Mouse (Mus musculus) midbrain, embryonic 11.5 days (tissue): ENCODE measurements around the gene Skida1. TPM values are rescaled to one million over a fixed set of nuclear protein-coding genes. Genes with fewer than 3 reads are reported as not detected.
A peak's percentile ranks its signal among the peaks of the same experiment; 100 is the strongest.

Source experiments
- ATAC-seq: fragments of 200-750 bp; cut with Nextera tagmentation; 2 replicates; pipeline ENCODE4 v1.8.0; 2017; ENCODE audit warnings: moderate TSS enrichment, moderate library complexity; ENCODE audit not compliant: low FRiP score
- DNase-seq: peaks from one replicate; pipeline ENCODE4 v3.0.0; 2015; ENCODE audit warnings: low spot score; ENCODE audit errors: missing footprints
- H3K27ac ChIP-seq: fragments of 300-500 bp; sonication (generic); 2 replicates; pipeline ENCODE4 v1.5.1; 2014; ENCODE audit warnings: low read depth, low read length
- H3K27me3 ChIP-seq: fragments of 300-500 bp; sonication (generic); 2 replicates; pipeline ENCODE4 v1.6.1; 2014; ENCODE audit warnings: mild to moderate bottlenecking, low read length, moderate library complexity, mixed read lengths; ENCODE audit not compliant: control insufficient read depth, insufficient read depth
- H3K36me3 ChIP-seq: fragments of 300-500 bp; sonication (generic); 2 replicates; pipeline ENCODE4 v1.6.1; 2014; ENCODE audit warnings: mild to moderate bottlenecking, low read length, moderate library complexity, mixed read lengths; ENCODE audit not compliant: control insufficient read depth, insufficient read depth
- H3K4me1 ChIP-seq: fragments of 300-500 bp; sonication (generic); 2 replicates; pipeline ENCODE4 v1.6.1; 2014; ENCODE audit warnings: low read length; ENCODE audit not compliant: control insufficient read depth, insufficient read depth
- H3K4me2 ChIP-seq: fragments of 300-500 bp; sonication (generic); 2 replicates; pipeline ENCODE4 v1.6.1; 2014; ENCODE audit warnings: mild to moderate bottlenecking, moderate library complexity
- H3K4me3 ChIP-seq: fragments of 300-500 bp; sonication (generic); 2 replicates; pipeline ENCODE4 v1.5.1; 2014; ENCODE audit warnings: low read depth, low read length
- H3K9ac ChIP-seq: fragments of 300-500 bp; sonication (generic); 2 replicates; pipeline ENCODE4 v1.6.1; 2014; ENCODE audit warnings: low read length
- H3K9me3 ChIP-seq: fragments of 300-500 bp; sonication (generic); 2 replicates; pipeline ENCODE4 v1.6.1; 2016; ENCODE audit warnings: low read length; ENCODE audit not compliant: control insufficient read depth
- WGBS: fragments of 180-500 bp; shearing (Covaris S2); extraction: QIAGEN DNeasy Blood & Tissue Kit; methylation state at CpG from one replicate; pipeline ENCODE4 v1.1.7; 2014; 5-methylcytosine and 5-hydroxymethylcytosine counted together
- polyA plus RNA-seq: library from polyadenylated mRNA; unstranded; fragments of >200 nt; fragmentation: Nextera tagmentation; extraction: Ambion mirVana; gene quantifications from 2 replicates; pipeline ENCODE4 v1.2.1, GENCODE M21; 2014

The Skida1 gene
- polyA plus RNA-seq, 1 experiment from 2014 or later: 23.4 TPM

GRCm38 (mm10) chr2:18028140-18029021, 20.5 kb downstream of the Skida1 start:
- Histone ChIP-seq H3K4me1 (peaks cover 28% of the 10 kb centered on the region), H3K27ac (peak overlapping the region; percentile 100), H3K27me3 (no peaks in the 10 kb centered on the region), H3K36me3 (no peaks in the 10 kb centered on the region), H3K4me2 (peak overlapping the region; percentile 80), H3K4me3 (peak overlapping the region; percentile 63), H3K9ac (peak overlapping the region; percentile 91), H3K9me3 (no peaks in the 10 kb centered on the region)
- peak; percentile 98 for DNase-seq
- peak; percentile 67 for ATAC-seq
- WGBS: under 1% methylated on average over 61 of the region's 61 CpGs

- Histone ChIP-seq H3K9me3 (no peaks in the 10 kb centered on the region), H3K4me2 (peak overlapping the region; percentile 80), H3K36me3 (no peaks in the 10 kb centered on the region), H3K27me3 (no peaks in the 10 kb centered on the region), H3K9ac (peak overlapping the region; percentile 91), H3K4me3 (peak overlapping the region; percentile 63), H3K4me1 (peaks cover 20% of the 10 kb centered on the region), H3K27ac (peak overlapping the region; percentile 100)
- peak; percentile 100 for DNase-seq
- WGBS: under 1% methylated on average over 44 of the region's 44 CpGs
- ATAC-seq: peak; percentile 85
These were observed 21.3 kb downstream of the Skida1 start for GRCm38 (mm10) chr2:18027448-18028139.

- Histone ChIP-seq H3K4me2 (peak overlapping the region; percentile 80), H3K27me3 (no peaks in the 10 kb centered on the region), H3K27ac (peak overlapping the region; percentile 100), H3K9ac (peak overlapping the region; percentile 91), H3K4me1 (peaks cover 10% of the 10 kb centered on the region), H3K9me3 (no peaks in the 10 kb centered on the region), H3K4me3 (peak overlapping the region; percentile 63), H3K36me3 (no peaks in the 10 kb centered on the region)
- WGBS: under 1% methylated on average over 44 of the region's 44 CpGs
- DNase-seq: peak; percentile 97
- ATAC-seq: peak; percentile 20
These were observed 22.5 kb downstream of the Skida1 start for GRCm38 (mm10) chr2:18026116-18026947.

- under 1% methylated on average over 14 of the region's 14 CpGs for WGBS
- H3K9me3 ChIP-seq: no peaks in the 10 kb centered on the region
- peak overlapping the region; percentile 63 for H3K4me3 ChIP-seq
- peaks cover 10% of the 10 kb centered on the region for H3K4me1 ChIP-seq
- H3K36me3 ChIP-seq: no peaks in the 10 kb centered on the region
- H3K27me3 ChIP-seq: no peaks in the 10 kb centered on the region
- peak overlapping the region; percentile 91 for H3K9ac ChIP-seq
- H3K4me2 ChIP-seq: peak overlapping the region; percentile 80
- DNase-seq (peak; percentile 97), ATAC-seq (no peak)
- H3K27ac ChIP-seq: peak overlapping the region; percentile 100
These were observed 23.1 kb downstream of the Skida1 start for GRCm38 (mm10) chr2:18025781-18026115.

- H3K27ac ChIP-seq: no peak overlapping the region
- no peaks in the 10 kb centered on the region for H3K9me3 ChIP-seq
- ATAC-seq (no peak), DNase-seq (no peak)
- H3K4me1 ChIP-seq: peaks cover 10% of the 10 kb centered on the region
- H3K36me3 ChIP-seq: no peaks in the 10 kb centered on the region
- H3K4me3 ChIP-seq: peak overlapping the region; percentile 63
- 19% methylated on average over 5 of the region's 5 CpGs for WGBS
- H3K27me3 ChIP-seq: no peaks in the 10 kb centered on the region
- peak overlapping the region; percentile 80 for H3K4me2 ChIP-seq
- peak overlapping the region; percentile 91; the same call in 1 of the 2 replicates for H3K9ac ChIP-seq
These were observed 23.7 kb downstream of the Skida1 start for GRCm38 (mm10) chr2:18025116-18025515.

- ATAC-seq (no peak), DNase-seq (peak; percentile 73)
- H3K9me3 ChIP-seq: no peaks in the 10 kb centered on the region
- no peak overlapping the region for H3K9ac ChIP-seq
- H3K27me3 ChIP-seq: no peaks in the 10 kb centered on the region
- no peaks in the 10 kb centered on the region for H3K36me3 ChIP-seq
- no peak overlapping the region for H3K4me2 ChIP-seq
- H3K27ac ChIP-seq: no peak overlapping the region
- H3K4me3 ChIP-seq: no peak overlapping the region
- 81% methylated on average over 1 of the region's 1 CpGs for WGBS
- H3K4me1 ChIP-seq: peaks cover 10% of the 10 kb centered on the region
These were observed 26.0 kb downstream of the Skida1 start for GRCm38 (mm10) chr2:18022886-18023285.

- Histone ChIP-seq H3K27me3 (no peaks in the 10 kb centered on the region), H3K36me3 (no peaks in the 10 kb centered on the region), H3K9me3 (no peaks in the 10 kb centered on the region), H3K4me2 (no peak overlapping the region), H3K9ac (no peak overlapping the region), H3K27ac (no peak overlapping the region), H3K4me3 (no peak overlapping the region), H3K4me1 (peaks cover 4% of the 10 kb centered on the region; the same call in 1 of the 2 replicates)
- 76% methylated on average over 1 of the region's 1 CpGs for WGBS
- no peak for ATAC-seq
- DNase-seq: peak; percentile 84
These were observed 29.7 kb downstream of the Skida1 start for GRCm38 (mm10) chr2:18019122-18019521.

GRCm38 (mm10) chr2:18017321-18017720, 31.5 kb downstream of the Skida1 start:
- H3K36me3 ChIP-seq: no peaks in the 10 kb centered on the region
- WGBS: 96% methylated on average over 6 of the region's 6 CpGs

More at GRCm38 (mm10) chr2:18017321-18017720, 31.5 kb downstream of the Skida1 start:
- H3K27ac ChIP-seq: no peak overlapping the region
- no peak for ATAC-seq
- no peaks in the 10 kb centered on the region for H3K4me1 ChIP-seq
- H3K9ac ChIP-seq: no peak overlapping the region
- H3K4me3 ChIP-seq: no peak overlapping the region
- H3K4me2 ChIP-seq: no peak overlapping the region
- H3K27me3 ChIP-seq: no peaks in the 10 kb centered on the region
- DNase-seq: peak; percentile 56
- H3K9me3 ChIP-seq: no peaks in the 10 kb centered on the region
